Mouse (Mus musculus) liver, embryonic 11.5 days (tissue): ENCODE results near the gene Slc9b2. TPM values are rescaled to one million over a fixed set of nuclear protein-coding genes. Genes with fewer than 3 reads are reported as not detected.

ENCODE experiments used
- ATAC-seq: fragments of 200-750 bp; cut with Nextera tagmentation; replicated peaks from 2 replicates; pipeline ENCODE4 v1.8.0; 2017; ENCODE audit warnings: moderate number of reproducible peaks, mild to moderate bottlenecking, moderate TSS enrichment, moderate library complexity; ENCODE audit not compliant: low FRiP score
- DNase-seq: peaks from one replicate; pipeline ENCODE4 v3.0.0-alpha.2; 2017; ENCODE audit warnings: low spot score
- H3K27ac ChIP-seq: fragments of 300-500 bp; sonication (generic); 2 replicates; pipeline ENCODE4 v1.5.1; 2014; ENCODE audit warnings: mild to moderate bottlenecking, low read depth, low read length, control low read depth
- H3K27me3 ChIP-seq: fragments of 300-500 bp; sonication (generic); replicated peaks from 2 replicates; pipeline ENCODE4 v1.6.1; 2014; ENCODE audit warnings: low read length, mixed read lengths; ENCODE audit not compliant: control insufficient read depth, insufficient read depth
- H3K36me3 ChIP-seq: fragments of 300-500 bp; sonication (generic); 2 replicates; pipeline ENCODE4 v1.6.1; 2014; ENCODE audit warnings: mild to moderate bottlenecking, low read length, moderate library complexity, mixed read lengths; ENCODE audit not compliant: control insufficient read depth, insufficient read depth
- H3K4me1 ChIP-seq: fragments of 300-500 bp; sonication (generic); replicated peaks from 2 replicates; pipeline ENCODE4 v1.6.1; 2014; ENCODE audit warnings: low read length, mixed read lengths; ENCODE audit not compliant: control insufficient read depth, insufficient read depth
- H3K4me2 ChIP-seq: fragments of 300-500 bp; sonication (generic); 2 replicates; pipeline ENCODE4 v1.6.1; 2014; ENCODE audit warnings: mild to moderate bottlenecking, control low read depth, moderate library complexity
- H3K4me3 ChIP-seq: fragments of 300-500 bp; sonication (generic); 2 replicates; pipeline ENCODE4 v1.5.1; 2014; ENCODE audit warnings: low read depth, low read length, control low read depth
- H3K9ac ChIP-seq: fragments of 300-500 bp; sonication (generic); 2 replicates; pipeline ENCODE4 v1.6.1; 2014; ENCODE audit warnings: low read depth, low read length, control low read depth
- H3K9me3 ChIP-seq: fragments of 300-500 bp; sonication (generic); 2 replicates; pipeline ENCODE4 v1.6.1; 2016; ENCODE audit warnings: low read length, inconsistent platforms, mixed read lengths; ENCODE audit not compliant: control insufficient read depth
- WGBS: fragments of 180-500 bp; shearing (Covaris S2); extraction: QIAGEN DNeasy Blood & Tissue Kit; methylation state at CpG from one replicate; pipeline ENCODE4 v1.1.7; 2014; 5-methylcytosine and 5-hydroxymethylcytosine counted together
- polyA plus RNA-seq: library from polyadenylated mRNA; unstranded; fragments of >200 nt; fragmentation: Nextera tagmentation; extraction: Ambion mirVana; gene quantifications from 2 replicates; pipeline ENCODE4 v1.2.1, GENCODE M21; 2014

Gene Slc9b2
- polyA plus RNA-seq, 1 experiment from 2014 or later, result 1.0 TPM

DNA sequence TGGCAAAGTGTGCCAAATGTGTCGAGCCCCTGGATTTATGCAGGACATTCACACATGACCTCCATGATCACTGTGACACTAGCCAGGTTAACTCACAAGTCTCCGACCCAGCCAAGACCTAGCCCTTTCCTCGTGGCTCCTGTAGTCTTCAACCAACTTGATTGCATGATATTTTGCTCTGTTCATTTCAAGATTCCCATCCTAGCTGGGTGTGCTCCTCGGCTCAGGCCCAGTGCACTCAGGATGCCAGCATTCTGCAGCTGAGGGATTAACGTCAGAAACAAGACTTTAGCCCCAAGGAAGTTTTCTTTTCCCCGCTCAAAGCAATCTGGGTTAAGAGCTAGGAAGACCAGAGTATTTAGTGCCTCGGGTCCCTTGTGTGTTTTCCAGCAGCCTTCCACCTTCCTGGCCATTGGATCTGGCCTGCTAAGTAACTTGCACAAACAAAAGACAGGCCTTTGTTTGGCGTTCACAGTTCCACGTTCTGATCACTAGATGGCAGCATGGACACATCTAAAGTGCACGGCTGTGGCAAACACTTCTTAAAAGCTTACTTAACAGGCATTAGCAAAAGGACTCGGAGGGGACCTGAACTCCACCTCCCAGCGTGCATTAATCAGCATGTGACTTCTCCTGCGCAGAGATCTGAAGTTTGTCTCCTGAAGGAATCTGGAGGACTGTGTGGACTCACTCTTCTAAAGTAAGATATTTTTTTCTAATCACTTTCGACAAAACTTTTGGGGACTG is 26.7 kb upstream of the Slc9b2 start, which contains the start of gene Bdh2:
Bdh2 (plus strand) TSS at position 553 of the 747 bp plus-strand sequence.
- Histone ChIP-seq H3K27ac (no peak within 1 kb of the TSS), H3K9me3 (no peaks in the 10 kb centered on the region), H3K4me1 (no peaks in the 10 kb centered on the region), H3K9ac (no peak within 1 kb of the TSS), H3K4me3 (no peak within 1 kb of the TSS), H3K4me2 (peak within 1 kb of the TSS; percentile 22; the same call in 1 of the 2 replicates), H3K27me3 (no peaks in the 10 kb centered on the region), H3K36me3 (no peaks in the 10 kb centered on the region)
- ATAC-seq, result peak; percentile 57; the same call in 1 of the 2 replicates
- peak; percentile 65 for DNase-seq
- WGBS, result 29% methylated on average over 14 of the region's 14 CpGs

DNA sequence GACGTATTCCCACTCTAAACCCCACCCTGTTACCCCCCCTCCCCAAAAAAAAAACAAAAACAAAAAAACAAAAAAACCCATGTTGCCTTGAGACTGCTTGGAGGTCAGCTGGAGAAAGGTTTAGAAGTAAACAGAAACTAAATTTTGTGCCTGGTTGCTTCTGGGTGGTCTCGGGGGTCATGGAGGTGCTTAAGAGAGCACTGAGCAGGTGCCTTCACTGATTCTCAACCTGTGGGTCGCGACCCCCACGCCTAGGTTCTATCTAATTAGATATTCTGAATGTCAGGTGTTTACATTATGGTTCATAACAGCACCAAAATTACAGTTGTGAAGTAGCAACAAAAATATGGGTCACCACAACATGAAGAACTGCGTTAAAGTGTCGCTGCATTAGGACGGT is 25.8 kb upstream of the Slc9b2 start:
- Histone ChIP-seq H3K4me3 (no peak overlapping the region), H3K4me1 (no peaks in the 10 kb centered on the region), H3K36me3 (no peaks in the 10 kb centered on the region), H3K27me3 (no peaks in the 10 kb centered on the region), H3K4me2 (no peak overlapping the region), H3K9me3 (no peaks in the 10 kb centered on the region), H3K27ac (no peak overlapping the region), H3K9ac (no peak overlapping the region)
- 78% methylated on average over 8 of the region's 8 CpGs for WGBS
- DNase-seq, result no peak
- no peak for ATAC-seq

DNA sequence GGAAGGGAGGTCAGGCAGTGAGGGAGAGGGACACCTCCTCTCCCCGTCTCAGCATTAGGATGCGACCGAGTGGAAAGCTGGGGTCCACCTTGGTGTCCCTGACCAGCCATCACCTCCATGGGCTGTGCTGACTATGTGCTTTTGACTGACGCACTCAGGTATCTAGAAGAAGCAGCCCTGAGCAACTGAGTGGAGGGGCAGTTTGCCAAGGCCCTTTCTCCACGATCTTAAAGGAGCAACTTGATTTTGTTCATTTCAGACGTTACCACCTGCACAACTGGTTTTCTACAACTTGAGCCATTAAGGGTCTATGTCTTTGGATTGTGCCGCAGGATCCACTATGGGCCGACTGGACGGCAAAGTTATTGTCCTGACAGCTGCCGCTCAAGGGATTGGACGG is 22.2 kb upstream of the Slc9b2 start:
- no peak overlapping the region for H3K9ac ChIP-seq
- H3K4me1 ChIP-seq, result no peaks in the 10 kb centered on the region
- no peak overlapping the region for H3K27ac ChIP-seq
- no peak overlapping the region for H3K4me3 ChIP-seq
- H3K9me3 ChIP-seq, result no peaks in the 10 kb centered on the region
- no peaks in the 10 kb centered on the region for H3K27me3 ChIP-seq
- 78% methylated on average over 11 of the region's 11 CpGs for WGBS
- DNase-seq (no peak), ATAC-seq (no peak)
- H3K36me3 ChIP-seq, result no peaks in the 10 kb centered on the region
- no peak overlapping the region for H3K4me2 ChIP-seq

DNA sequence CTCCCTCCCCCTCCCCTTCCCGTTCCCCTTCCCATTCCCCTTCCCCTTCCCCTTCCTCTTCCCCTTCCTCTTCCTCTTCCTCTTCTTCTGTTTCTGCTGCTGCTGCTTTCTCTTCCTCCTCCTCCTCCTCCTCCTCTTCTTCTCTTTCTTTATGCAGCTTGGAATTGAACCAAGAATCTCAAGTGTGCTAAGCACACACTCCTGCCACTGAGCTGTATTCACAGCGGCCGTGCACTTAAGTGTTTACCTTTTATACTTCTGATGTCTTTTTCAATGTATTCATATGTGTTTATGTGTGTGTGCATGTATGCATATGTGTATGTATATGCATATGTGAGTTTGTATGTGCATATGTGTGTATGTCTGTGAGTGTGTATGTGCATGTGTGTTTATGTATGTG is 21.7 kb upstream of the Slc9b2 start:
- no peak overlapping the region for H3K4me2 ChIP-seq
- DNase-seq (no peak), ATAC-seq (no peak)
- H3K36me3 ChIP-seq, result no peaks in the 10 kb centered on the region
- H3K4me1 ChIP-seq, result no peaks in the 10 kb centered on the region
- no peak overlapping the region for H3K4me3 ChIP-seq
- no peaks in the 10 kb centered on the region for H3K9me3 ChIP-seq
- H3K27ac ChIP-seq, result no peak overlapping the region
- whole genome bisulfite sequencing, result 72% methylated on average over 3 of the region's 3 CpGs
- no peaks in the 10 kb centered on the region for H3K27me3 ChIP-seq
- no peak overlapping the region for H3K9ac ChIP-seq

DNA sequence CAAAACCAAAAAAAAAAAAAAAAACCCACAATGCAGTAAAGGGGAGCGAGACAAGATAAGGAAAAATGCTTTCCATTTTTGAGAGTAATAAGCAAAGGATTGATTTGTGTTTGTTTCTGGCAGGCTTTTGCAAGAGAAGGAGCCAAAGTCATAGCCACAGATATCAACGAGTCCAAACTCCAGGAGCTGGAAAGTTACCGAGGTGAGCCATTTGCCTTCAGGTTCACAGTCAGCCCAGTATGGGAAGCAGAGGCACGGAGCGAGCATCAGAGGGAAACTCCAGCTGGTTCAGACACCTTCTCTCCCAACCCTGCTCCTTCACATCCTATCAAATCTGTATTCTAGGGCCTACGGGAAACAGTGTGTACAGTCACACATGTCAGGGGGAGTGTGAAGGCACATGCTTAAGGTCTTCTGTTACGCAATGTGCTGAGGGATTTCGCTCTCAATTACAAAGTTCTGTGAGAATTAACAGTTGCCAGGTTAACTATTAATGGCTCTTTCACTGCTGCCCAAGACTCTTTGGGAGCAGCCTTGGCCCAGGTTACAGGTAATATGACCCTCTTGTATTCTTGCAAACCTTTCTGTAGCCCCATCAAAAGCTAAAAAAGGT is 19.3 kb upstream of the Slc9b2 start:
- ATAC-seq (no peak), DNase-seq (no peak)
- Histone ChIP-seq H3K9ac (no peak overlapping the region), H3K27me3 (no peaks in the 10 kb centered on the region), H3K4me2 (no peak overlapping the region), H3K36me3 (no peaks in the 10 kb centered on the region), H3K4me3 (no peak overlapping the region), H3K9me3 (no peaks in the 10 kb centered on the region), H3K4me1 (no peaks in the 10 kb centered on the region), H3K27ac (no peak overlapping the region)
- 80% methylated on average over 8 of the region's 8 CpGs for WGBS

DNA sequence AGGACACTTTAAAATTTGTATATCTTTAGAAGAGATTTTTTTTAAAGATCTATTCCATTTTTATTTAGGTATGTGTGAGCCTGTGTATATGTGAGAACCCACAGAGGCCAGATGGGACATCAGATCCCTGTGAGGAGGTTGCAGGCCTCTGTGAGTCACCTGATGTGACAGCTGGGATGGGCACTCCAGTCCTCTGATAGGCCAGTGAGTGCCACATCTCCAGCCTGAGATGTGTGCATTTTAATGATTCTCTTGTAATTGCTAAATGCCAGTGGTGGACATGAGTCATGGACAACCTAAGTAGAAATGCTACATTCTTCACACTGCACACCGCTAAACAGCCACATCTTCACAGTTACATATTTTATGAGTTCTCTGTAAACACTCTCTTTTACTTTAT is 18.4 kb upstream of the Slc9b2 start:
- DNase-seq (no peak), ATAC-seq (no peak)
- Histone ChIP-seq H3K4me2 (no peak overlapping the region), H3K4me3 (no peak overlapping the region), H3K4me1 (no peaks in the 10 kb centered on the region), H3K9me3 (no peaks in the 10 kb centered on the region), H3K27me3 (no peaks in the 10 kb centered on the region), H3K27ac (no peak overlapping the region), H3K36me3 (no peaks in the 10 kb centered on the region), H3K9ac (no peak overlapping the region)
- WGBS, result 84% methylated on average over 1 of the region's 1 CpGs

DNA sequence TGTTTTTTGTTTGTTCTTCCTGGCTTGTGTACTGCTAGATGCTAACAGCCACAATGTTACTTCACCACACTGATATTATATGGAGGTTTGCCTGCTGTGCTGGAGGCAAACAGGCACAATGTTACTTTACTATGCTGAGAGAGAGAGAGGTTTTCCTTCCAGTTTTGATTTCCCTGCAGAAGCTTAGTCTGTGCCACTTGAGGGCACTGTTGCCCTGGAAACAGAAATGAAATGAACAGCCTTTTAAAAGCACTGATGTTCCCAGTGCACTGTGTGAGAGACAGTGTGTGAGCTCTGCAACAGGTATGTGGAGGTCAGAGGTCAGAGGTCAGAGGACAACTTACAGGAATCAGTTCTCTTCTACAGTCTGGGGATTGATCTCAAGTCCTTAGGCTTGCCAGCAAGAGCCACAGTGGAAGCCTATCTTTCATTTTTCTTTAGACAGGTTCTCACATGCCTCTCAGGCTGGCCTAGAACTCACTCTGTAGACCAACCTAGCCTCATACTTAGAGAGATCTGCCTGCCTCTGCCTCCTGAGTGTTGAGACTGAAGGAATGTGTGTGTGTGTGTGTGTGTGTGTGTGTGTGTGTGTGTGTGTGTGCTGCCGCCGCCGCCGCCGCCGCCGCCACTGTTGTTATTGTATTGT is 17.1 kb upstream of the Slc9b2 start:
- no peak overlapping the region for H3K4me2 ChIP-seq
- no peaks in the 10 kb centered on the region for H3K36me3 ChIP-seq
- no peak overlapping the region for H3K9ac ChIP-seq
- H3K9me3 ChIP-seq, result no peaks in the 10 kb centered on the region
- DNase-seq (no peak), ATAC-seq (peak; percentile 47; the same call in 1 of the 2 replicates)
- no peak overlapping the region for H3K27ac ChIP-seq
- H3K4me3 ChIP-seq, result no peak overlapping the region
- 99% methylated on average over 7 of the region's 7 CpGs for WGBS
- H3K27me3 ChIP-seq, result no peaks in the 10 kb centered on the region
- no peaks in the 10 kb centered on the region for H3K4me1 ChIP-seq

DNA sequence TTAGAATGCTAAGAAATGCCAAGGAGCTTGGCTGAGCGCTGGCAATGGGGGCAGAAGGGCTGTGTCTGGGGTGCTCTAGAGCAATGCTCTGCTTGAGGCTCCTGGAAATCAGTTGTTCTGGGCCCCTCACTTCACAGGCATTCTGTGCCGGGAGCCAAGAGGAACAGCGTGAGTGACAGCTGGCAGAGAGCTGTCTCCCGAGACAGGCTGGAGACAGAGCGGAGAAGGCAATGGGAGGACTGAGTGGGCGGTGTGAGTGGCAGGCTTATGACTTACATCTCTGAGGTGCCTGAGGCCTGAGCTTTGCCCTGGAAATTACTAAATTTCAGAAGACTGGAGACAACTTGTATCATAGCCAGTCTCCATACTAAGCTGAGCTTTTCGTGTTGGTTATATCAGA is 13.8 kb upstream of the Slc9b2 start:
- no peaks in the 10 kb centered on the region for H3K27me3 ChIP-seq
- no peaks in the 10 kb centered on the region for H3K4me1 ChIP-seq
- H3K4me3 ChIP-seq, result no peak overlapping the region
- WGBS, result 60% methylated on average over 7 of the region's 7 CpGs
- H3K27ac ChIP-seq, result no peak overlapping the region
- no peak for DNase-seq
- ATAC-seq, result no peak
- no peaks in the 10 kb centered on the region for H3K9me3 ChIP-seq
- no peaks in the 10 kb centered on the region for H3K36me3 ChIP-seq
- H3K4me2 ChIP-seq, result no peak overlapping the region
- no peak overlapping the region for H3K9ac ChIP-seq
